Mouse (Mus musculus) kidney, adult 2 months (tissue): ENCODE measurements at regions not wholly inside any gene's neighbourhood (a gene's known extent, or its start where the extent isn't known, plus 50 kb on each side); places are given as distances from the start of the nearest gene placed in this dataset.
A peak's percentile ranks its signal among the peaks of the same experiment; 100 is the strongest.
"Not testable (repeated sequence)": the region's sequence is repeated elsewhere in the genome, so short reads cannot be mapped to it uniquely, and the experiment has no call there.

Experiments used
- DNase-seq: peaks from one replicate; pipeline ENCODE4 v3.0.0; 2021
- H3K27ac ChIP-seq: fragments of 200-500 bp; 2 replicates; pipeline ENCODE4 v1.5.1; 2012; ENCODE audit warnings: low read depth, low read length, control low read depth, inconsistent platforms; ENCODE audit not compliant: insufficient read depth
- H3K27me3 ChIP-seq: fragments of 200-500 bp; replicated peaks from 2 replicates; pipeline ENCODE4 v1.6.1; 2012; ENCODE audit warnings: mild to moderate bottlenecking, moderate library complexity, low read length, inconsistent platforms; ENCODE audit not compliant: control insufficient read depth, insufficient read depth
- H3K36me3 ChIP-seq: fragments of 200-500 bp; 2 replicates; pipeline ENCODE4 v1.6.1; 2012; ENCODE audit warnings: mild to moderate bottlenecking, moderate library complexity, low read length, inconsistent platforms; ENCODE audit not compliant: control insufficient read depth, insufficient read depth
- H3K4me1 ChIP-seq: fragments of 200-500 bp; 2 replicates; pipeline ENCODE4 v1.6.1; 2011; ENCODE audit warnings: low read length; ENCODE audit not compliant: control insufficient read depth, insufficient read depth
- H3K4me3 ChIP-seq: fragments of 200-500 bp; 2 replicates; pipeline ENCODE4 v1.5.1; 2011; ENCODE audit warnings: mild to moderate bottlenecking, low read depth, low read length, control low read depth; ENCODE audit not compliant: insufficient read depth
- CTCF ChIP-seq: fragments of 200-500 bp; conservative IDR thresholded peaks from 2 replicates; pipeline ENCODE4 v1.5.1; 2011; ENCODE audit warnings: low read depth, mild to moderate bottlenecking, control low read depth, low read length, moderate library complexity, mixed read lengths; ENCODE audit not compliant: insufficient read depth, insufficient read length
- POLR2A ChIP-seq: fragments of 200-500 bp; IDR thresholded peaks from one replicate; pipeline ENCODE4 v1.6.1; 2011; ENCODE audit warnings: low read depth, low read length, control low read depth
- WGBS: fragments of 180-500 bp; shearing (Covaris S2); methylation state at CpG from one replicate; pipeline ENCODE4 v1.1.7; 2018; 5-methylcytosine and 5-hydroxymethylcytosine counted together

DNA sequence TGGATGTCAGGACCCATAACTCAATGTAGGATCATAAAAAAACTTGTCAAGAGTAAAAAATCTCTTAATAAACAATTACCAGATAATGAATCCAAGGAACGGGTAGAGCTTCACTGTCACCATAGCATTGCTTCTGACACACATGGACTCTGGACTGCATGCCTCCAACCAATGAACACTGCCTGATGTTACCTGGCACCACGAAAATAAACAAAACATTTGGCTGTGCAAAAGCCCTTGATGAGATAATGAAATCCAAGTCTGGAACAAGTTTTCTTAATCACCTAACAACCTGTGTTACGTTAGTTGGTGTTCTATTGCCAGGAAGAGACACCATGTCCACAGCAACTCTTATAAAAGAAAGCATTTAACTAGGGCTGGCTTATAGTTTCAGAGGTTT, 140.7 kb downstream of the Akr1d1 start:
- no peaks in the 10 kb centered on the region for H3K27me3 ChIP-seq
- TF ChIP-seq POLR2A (no peak), CTCF (no peak)
- H3K27ac ChIP-seq: no peak overlapping the region
- no peaks in the 10 kb centered on the region; the same call in 1 of the 2 replicates for H3K4me1 ChIP-seq
- DNase-seq: no peak
- 74% methylated on average over 3 of the region's 3 CpGs for WGBS
- H3K4me3 ChIP-seq: no peak overlapping the region
- no peaks in the 10 kb centered on the region for H3K36me3 ChIP-seq

DNA sequence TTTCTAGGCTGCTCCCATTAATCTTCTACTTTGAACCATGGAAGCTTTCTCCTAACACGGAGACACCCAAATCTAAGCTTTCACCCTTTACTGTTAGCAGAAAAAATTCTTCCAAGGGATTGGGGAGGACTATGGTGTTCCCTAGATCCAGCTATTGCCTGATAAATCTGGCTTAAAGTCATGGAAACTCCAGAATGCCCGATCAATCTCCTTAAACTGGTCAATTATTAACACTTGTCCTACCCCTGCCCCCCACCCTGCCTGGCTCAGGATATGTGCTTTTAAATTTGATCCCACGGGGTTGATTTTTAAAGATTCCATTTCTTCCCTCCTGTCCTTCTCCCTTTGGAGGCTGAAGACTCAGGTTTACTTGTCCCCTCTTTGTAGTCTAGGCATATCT, 149.9 kb downstream of the Akr1d1 start:
- TF ChIP-seq POLR2A (no peak), CTCF (no peak)
- H3K4me1 ChIP-seq: peaks cover 19% of the 10 kb centered on the region
- no peaks in the 10 kb centered on the region for H3K36me3 ChIP-seq
- no peaks in the 10 kb centered on the region for H3K27me3 ChIP-seq
- H3K4me3 ChIP-seq: no peak overlapping the region
- peak overlapping the region; percentile 88 for H3K27ac ChIP-seq
- 25% methylated on average over 3 of the region's 3 CpGs for WGBS
- peak; percentile 31 for DNase-seq

DNA sequence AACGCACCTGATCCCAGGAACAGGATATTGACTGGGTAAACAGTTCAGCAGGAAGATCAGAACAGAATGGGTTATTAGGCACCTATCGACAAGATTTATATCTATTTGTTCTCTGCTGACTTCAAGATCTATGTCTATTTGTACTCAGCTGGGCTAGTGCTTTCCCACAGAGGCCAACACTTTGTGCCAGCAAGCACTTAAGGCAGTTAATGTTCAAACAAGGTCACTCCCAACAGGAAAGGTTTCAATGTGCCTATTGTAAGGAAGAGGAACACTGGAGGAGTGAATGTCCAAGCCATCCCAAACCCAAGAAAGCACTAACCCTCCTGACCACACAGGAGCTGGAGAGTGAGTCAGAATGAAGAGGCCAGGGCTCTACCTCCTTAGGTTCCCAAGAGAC, 151.4 kb downstream of the Akr1d1 start:
- Histone ChIP-seq H3K4me1 (peaks cover 19% of the 10 kb centered on the region), H3K27ac (peak overlapping the region; percentile 22; the same call in 1 of the 2 replicates)
- DNase-seq: peak; percentile 78
- H3K4me3 ChIP-seq, H3K27me3 ChIP-seq, H3K36me3 ChIP-seq: not testable (repeated sequence)
- 37% methylated on average over 2 of the region's 2 CpGs for WGBS

DNA sequence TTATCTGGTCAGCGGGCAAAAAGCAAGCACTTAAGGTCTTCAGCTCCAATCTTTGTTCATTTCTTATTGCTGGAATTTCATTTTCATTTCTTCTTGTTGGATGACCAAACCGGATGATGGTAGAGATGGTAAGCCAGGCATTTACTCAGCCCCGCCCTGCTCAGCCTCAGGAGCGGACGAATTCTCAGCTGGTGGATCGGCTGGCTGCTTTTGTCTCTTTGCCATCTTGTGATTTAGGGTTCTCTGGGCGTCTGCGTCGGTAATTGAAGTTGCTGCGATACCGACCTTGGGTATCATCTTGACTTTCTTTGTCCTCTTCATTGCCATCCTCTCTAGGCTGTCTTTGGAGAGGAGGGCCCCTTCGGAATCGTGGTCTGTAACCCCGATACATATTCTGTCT, 156.1 kb downstream of the Akr1d1 start:
- Histone ChIP-seq H3K4me1 (peaks cover 6% of the 10 kb centered on the region; the same call in 1 of the 2 replicates), H3K27ac (no peak overlapping the region), H3K27me3 (no peaks in the 10 kb centered on the region), H3K4me3 (no peak overlapping the region), H3K36me3 (no peaks in the 10 kb centered on the region)
- TF ChIP-seq CTCF (no peak), POLR2A (no peak)
- no peak for DNase-seq
- WGBS: 96% methylated on average over 14 of the region's 14 CpGs

DNA sequence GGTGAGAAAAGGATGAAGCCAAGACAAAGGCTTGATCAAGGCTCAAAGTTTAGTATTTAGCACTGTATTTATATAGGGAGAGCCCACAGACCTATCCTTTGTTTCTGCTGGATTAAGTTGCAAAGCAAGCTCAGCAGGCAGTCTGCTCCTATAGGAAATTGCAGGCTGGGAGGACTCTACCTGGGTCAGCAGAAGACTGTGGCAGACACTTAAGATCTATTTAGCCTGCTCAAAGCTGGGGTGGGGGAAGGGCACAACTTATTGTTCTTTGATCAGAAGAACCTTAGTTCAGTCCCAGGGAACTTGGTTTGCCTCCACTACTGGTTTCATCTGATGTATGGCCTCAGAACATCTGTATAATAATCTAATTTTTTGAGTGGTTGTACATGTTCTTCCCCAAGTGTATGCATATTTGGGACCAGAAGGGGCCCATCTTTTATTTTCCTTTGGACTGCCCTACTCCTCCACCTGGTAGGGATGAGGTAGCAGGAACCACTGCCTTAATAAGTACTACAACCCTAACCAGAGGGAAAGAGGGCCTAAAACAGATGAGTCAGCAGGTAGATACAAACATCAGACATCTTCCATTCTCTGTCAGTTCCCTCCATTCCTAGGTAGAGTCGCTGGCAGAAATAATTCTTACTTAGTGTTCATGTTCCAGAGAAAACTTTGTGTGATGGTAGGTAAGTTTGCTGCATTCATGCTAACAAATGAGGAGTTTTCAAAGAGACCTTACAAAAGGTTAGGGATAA, 159.1 kb downstream of the Akr1d1 start:
- Histone ChIP-seq H3K27ac (no peak overlapping the region), H3K4me3 (no peak overlapping the region), H3K36me3 (no peaks in the 10 kb centered on the region), H3K27me3 (no peaks in the 10 kb centered on the region), H3K4me1 (no peaks in the 10 kb centered on the region)
- WGBS: 48% methylated on average over 1 of the region's 1 CpGs
- no peak for TF ChIP-seq CTCF
- TF ChIP-seq POLR2A: no peak
- no peak for DNase-seq

DNA sequence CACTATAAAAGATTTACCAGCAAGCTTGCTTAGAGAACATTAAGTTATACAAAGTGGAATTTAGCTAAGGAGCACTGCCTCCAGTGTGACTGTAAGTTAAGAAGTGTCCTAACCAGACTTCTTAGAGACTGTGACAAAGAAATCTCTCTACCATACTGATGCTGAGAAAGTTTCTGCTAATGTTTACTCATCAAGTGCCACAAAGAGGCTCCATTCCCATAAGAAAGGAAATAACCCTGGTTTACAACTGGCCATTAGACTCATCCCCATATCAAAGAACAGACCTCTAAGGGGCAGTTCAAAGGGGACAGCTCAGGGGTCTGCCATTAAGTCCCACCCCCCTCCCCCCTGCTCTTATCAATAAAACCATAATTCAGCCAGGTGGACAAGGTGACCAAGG, 159.7 kb downstream of the Akr1d1 start:
- TF ChIP-seq POLR2A (no peak), CTCF (no peak)
- no peak overlapping the region for H3K4me3 ChIP-seq
- no peaks in the 10 kb centered on the region for H3K27me3 ChIP-seq
- no peaks in the 10 kb centered on the region for H3K4me1 ChIP-seq
- H3K27ac ChIP-seq: no peak overlapping the region
- no peaks in the 10 kb centered on the region for H3K36me3 ChIP-seq
- no peak for DNase-seq

DNA sequence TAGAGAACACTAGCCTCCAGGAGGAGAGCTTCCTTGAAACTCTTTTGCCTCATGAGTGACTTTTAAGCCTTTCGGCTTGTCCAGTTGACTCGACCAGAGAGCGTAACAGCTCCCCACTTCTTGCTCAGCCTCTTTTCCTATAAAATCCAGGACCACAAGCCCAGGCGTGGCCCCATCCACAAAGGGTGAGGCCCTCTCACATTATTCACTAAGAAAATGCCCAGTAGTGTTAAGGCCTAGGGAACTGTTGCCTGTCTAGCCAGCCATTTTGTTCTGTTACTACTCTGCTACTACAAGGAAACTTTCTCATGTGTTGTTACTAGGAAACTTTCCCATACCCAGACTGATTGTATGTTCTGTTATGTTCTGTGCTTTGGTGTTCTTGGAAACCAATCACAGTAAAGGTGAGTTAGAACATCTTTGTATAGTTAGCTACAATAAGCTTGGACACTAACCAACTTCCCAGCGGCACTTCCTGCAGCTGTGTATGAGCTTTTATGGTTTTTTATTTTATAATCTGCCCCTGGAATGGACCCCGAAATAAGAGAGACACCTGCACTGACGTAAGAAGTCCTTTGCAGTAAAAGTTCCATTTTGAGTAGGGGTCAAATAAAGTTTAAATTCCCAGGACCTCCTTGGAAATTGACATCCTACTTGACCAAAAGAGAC, 162.1 kb downstream of the Akr1d1 start:
- no peaks in the 10 kb centered on the region for H3K4me1 ChIP-seq
- no peaks in the 10 kb centered on the region for H3K27me3 ChIP-seq
- DNase-seq: no peak
- H3K4me3 ChIP-seq: no peak overlapping the region
- no peaks in the 10 kb centered on the region for H3K36me3 ChIP-seq
- no peak overlapping the region for H3K27ac ChIP-seq
- no peak for TF ChIP-seq CTCF
- TF ChIP-seq POLR2A: no peak
- WGBS: 93% methylated on average over 7 of the region's 7 CpGs

DNA sequence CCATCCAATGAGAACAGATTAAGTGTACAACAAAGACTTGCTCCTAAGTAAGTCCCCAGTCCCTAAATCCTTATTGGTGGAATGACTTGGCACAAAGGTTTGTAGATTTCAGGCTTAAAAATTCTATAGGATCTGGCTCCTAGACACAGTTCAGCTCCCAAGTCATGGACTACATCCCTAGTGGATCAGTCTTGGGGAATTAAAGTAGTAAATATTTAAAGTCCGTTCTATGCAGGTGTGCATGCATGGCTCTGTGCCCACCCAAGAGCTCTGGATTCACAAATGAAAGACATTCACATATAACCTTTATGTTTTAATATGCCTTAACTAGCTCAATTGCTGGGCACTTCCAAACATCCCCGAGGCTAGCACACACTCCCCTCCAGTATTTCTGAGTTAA, 162.8 kb downstream of the Akr1d1 start:
- Histone ChIP-seq H3K27me3 (no peaks in the 10 kb centered on the region), H3K4me3 (no peak overlapping the region), H3K4me1 (no peaks in the 10 kb centered on the region), H3K27ac (no peak overlapping the region), H3K36me3 (no peaks in the 10 kb centered on the region)
- DNase-seq: no peak
- TF ChIP-seq CTCF (no peak), POLR2A (no peak)
- 93% methylated on average over 2 of the region's 2 CpGs for WGBS
